Mouse (Mus musculus) common myeloid progenitor, adult 5-6 weeks (primary cell): ENCODE data around the gene Ccdc69. TPM values are rescaled to one million over a fixed set of nuclear protein-coding genes. Genes with fewer than 3 reads are reported as not detected.

Source experiments
- ATAC-seq: replicated peaks from 2 replicates; pipeline ENCODE4 v1.8.0; 2016; ENCODE audit warnings: low read depth, mild to moderate bottlenecking, moderate TSS enrichment, inconsistent platforms; ENCODE audit not compliant: poor library complexity, severe bottlenecking
- total RNA-seq: library from RNA; stranded (forward); fragments of 200-1000, 187-1606 nt; gene quantifications from 2 replicates; pipeline ENCODE4 v1.2.3, GENCODE M21; 2017

The Ccdc69 gene
- total RNA-seq, 1 experiment from 2014 or later: 24.3 TPM

GRCm38 (mm10) chr11:55015831-55016241, 62.1 kb downstream of the Ccdc69 start:
- ATAC-seq: no peak

GRCm38 (mm10) chr11:55015264-55015663, 62.7 kb downstream of the Ccdc69 start:
- ATAC-seq: no peak

DNA sequence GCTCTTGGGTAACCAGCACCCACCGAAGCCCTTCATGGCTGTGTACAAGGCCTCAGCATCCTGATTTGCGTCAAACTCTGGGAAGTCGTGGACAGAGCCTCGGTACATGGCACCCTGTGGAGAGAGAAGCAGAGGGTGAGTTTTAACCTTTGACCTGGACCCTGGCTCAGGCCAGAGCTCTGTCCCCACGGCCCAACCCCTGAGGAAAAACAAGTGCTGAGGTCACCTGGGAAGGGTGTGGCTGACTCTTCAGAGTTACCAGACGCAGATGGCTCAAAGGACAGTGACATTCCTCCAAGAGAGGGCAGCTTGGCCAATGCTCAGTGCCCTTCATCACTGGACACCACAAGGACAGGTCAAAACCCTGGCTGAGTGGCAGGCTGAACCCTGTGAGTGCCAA, 64.1 kb downstream of the Ccdc69 start:
- no peak for ATAC-seq

DNA sequence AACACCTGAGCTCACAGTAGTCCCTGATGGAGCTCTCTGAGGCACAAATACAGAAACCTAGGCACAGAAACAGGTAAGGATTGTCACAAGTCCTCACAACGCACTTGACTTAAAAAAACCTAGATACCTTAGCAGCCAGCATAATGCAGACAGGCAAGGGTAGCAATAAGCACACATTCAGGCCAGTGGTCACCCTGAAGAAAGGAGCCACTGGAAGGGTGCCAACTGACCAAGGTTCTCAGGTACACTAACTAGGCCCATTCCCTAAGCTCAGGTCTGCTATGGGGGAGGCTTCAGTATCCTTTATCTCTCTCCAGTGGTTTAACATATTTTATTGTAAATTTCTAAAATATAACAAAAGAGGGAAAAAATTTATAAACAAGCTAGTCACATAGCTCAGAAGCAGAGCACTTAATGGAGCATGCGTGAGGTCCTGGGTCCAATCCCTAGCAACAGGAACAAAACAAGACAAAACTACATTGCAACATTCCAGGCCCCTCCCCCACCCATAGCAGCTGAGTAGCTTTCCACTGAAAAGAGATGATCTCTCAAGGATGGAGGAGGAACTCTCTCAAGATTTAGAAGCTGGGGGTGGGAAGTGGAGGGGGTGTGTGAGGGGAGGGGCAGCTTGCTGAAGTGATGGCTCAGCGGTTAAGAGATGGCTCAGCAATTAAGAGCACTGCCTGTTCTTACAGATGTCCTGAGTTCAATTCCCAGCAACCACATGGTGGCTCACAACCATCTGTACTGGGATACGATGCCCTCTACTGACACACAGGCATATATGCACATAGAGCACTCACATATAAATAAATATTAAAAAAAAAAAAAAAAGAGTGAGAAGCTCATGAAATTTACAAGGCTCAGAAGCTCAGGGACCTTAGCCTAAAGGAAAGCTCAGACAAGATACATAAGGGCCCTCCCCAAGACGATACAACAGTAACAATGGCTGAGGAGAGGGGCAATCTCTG, 65.1 kb downstream of the Ccdc69 start:
- no peak for ATAC-seq

DNA sequence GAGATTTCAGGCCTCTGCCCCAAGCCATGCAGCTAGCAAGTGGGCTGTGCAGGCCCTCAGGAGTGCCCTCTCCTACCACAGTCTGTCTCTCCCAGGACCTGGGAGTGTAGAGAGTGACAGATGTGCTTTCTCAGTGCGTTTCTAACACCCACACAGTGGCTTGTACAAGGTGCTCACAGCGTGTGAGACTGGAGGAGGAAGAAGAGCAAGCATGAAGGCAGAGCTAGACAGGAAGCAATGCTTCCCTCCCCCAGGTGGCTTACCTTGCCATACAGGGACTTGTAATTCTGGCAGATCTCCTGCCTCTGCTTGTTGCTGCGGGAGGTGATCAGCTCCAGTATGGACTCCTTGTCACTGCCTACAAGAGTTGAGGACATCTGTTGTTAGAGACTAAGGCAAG, 66.5 kb downstream of the Ccdc69 start:
- ATAC-seq: no peak

DNA sequence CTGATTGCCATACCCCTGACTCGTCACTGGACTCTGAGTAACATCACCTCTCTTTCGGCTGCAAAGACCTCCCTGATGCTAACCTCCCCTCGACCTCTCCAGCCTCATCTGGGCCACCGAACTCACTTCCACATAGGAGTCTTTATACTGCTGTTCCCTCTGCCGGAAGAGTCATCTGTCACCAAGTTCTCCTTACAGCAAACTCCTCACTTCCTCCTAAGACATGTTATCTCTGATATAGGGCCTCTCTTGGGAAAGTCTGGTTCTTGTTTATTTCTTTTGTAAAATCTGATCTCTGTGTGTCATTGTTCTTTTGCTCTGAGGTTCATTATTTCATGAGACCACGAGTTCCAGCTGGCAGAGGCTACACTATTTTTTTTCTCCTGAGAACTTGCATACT, 69.7 kb downstream of the Ccdc69 start:
- peak; percentile 58 for ATAC-seq

DNA sequence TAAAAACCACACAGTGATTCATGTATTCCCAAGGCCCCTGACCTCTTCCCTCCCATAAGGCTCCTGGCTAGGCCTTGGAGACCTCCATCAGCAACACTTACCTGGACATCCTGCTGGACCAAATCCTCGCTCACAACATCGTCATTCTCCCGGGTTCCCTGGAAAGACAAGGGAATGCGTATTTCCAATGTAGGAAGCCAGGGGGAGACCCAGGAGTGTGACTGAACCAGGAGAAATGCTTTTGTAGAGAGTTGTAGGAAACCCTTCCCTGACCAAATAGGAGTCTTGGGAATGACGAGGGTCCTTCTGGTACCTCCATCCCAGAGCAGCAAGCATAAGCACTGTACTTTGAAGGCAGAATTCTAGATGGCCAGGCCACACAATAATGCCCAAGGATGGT, 72.2 kb downstream of the Ccdc69 start:
- ATAC-seq: no peak

DNA sequence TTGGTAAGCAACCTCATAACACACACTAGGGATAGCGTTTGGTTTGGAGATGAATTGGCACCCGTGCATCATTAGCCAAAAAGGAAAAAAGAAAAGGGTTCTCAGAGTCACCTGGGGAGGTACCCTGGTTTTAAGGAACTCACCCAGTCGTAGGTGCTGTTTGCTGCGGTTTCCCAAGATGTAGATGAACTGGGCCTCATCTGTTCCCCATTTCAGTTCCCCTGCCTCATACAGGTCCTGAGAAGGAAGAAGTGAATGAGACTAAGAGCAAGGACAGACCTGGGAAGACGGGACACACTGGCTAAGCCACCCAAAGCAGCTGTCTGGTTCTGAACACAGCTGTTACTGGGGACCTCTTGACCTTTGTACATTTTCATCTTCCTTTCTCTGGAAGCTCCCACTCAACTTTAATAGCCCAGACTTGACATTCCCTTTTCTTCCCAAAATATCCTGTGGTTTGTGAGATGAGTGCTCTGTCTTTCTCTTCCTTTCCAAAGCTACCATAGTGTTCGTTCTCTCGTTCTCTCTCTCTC, 72.9 kb downstream of the Ccdc69 start:
- ATAC-seq: no peak

Other genes with a start within 250 kb of the Ccdc69 start
- gene Lyrm7, start 217.2 kb downstream of the Ccdc69 start, total RNA-seq: 0.63 and 16.5 TPM in 2 replicates
- gene Hint1, start 211.7 kb downstream of the Ccdc69 start, total RNA-seq: 473 and 553 TPM in 2 replicates
- 0.23 and 0.29 TPM in 2 replicates for gene Gpx3, start 175.7 kb downstream of the Ccdc69 start, total RNA-seq
- 14.9 and 20.2 TPM in 2 replicates for gene Tnip1, start 115.2 kb downstream of the Ccdc69 start, total RNA-seq
- gene Anxa6, start 44.7 kb downstream of the Ccdc69 start, total RNA-seq: 46.0 and 55.3 TPM in 2 replicates
- 71.7 and 72.2 TPM in 2 replicates for gene Gm2a, start 20.0 kb upstream of the Ccdc69 start, total RNA-seq
- not detected in 2 replicates for gene Slc36a3, start 73.6 kb upstream of the Ccdc69 start, total RNA-seq
- 0.14 TPM in 1 of 2 replicates, not detected in the other for gene Slc36a2, start 106.9 kb upstream of the Ccdc69 start, total RNA-seq
- gene Slc36a1, start 126.2 kb upstream of the Ccdc69 start, total RNA-seq: 5.6 and 6.1 TPM in 2 replicates